Mouse (Mus musculus): ENCODE measurements around the gene Slc7a3. TPM values are rescaled to one million over a fixed set of nuclear protein-coding genes. Genes with fewer than 3 reads are reported as not detected.
"Not testable (repeated sequence)": the region's sequence is repeated elsewhere in the genome, so short reads cannot be mapped to it uniquely, and the experiment has no call there.

The Slc7a3 gene
- total RNA-seq (2015) = 0.27 TPM in 1 of 2 replicates, not detected in the other
- total RNA-seq (2017) = 0.41 TPM in 1 of 2 replicates, not detected in the other

DNA sequence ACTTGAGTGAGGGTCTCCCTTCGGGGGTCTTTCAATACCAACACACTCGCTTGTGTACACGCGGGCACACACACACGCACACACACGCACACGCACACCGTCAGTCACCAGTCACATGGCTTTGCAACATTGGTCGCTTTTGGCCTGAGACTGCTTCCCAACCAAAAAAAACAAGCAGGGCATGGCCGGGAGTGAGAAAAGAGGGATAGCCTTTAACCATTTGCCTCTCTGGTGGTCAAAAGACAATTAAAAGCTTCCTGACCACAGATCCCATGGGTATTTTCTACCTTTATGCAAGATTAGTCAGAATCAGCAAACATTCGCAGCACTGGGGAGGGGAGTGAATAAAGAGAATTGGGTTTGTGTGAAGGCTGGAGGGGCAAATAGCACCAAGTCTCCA, at the start of gene Slc7a3:
Gene Slc7a3, minus strand, starts transcription at position 101 of the 400 bp plus-strand sequence.
- ATAC-seq (replicated peaks; ENCODE audit: poor library complexity) = no peak

- ATAC-seq (replicated peaks; ENCODE audit: poor library complexity) = peak; percentile 93
Measured at GRCm38 (mm10) chrX:101131992-101132791, 46.4 kb upstream of the Slc7a3 start.

DNA sequence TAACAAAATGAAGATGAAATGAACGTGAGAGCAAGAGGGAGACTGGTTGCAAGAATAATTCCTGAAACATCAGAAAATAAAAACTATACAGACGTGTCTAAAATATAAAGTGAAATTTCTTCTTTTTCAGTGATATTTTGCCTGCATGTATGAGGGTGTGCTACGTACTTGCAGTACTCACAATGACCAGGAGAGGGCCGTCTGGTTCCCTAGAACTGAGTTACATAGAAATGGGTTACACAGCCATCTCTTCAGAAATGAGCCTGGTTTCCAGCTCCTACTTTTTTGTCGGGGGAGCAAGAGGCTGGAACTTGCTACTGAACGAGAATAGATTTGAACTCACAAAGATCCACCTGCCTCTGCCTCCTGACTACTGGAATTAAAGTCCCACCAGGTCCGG, 45.2 kb upstream of the Slc7a3 start:
- ATAC-seq (replicated peaks; ENCODE audit: poor library complexity) = peak; percentile 63

- ATAC-seq (replicated peaks; ENCODE audit: poor library complexity) = no peak
Measured at GRCm38 (mm10) chrX:101128559-101128958, 42.7 kb upstream of the Slc7a3 start.

DNA sequence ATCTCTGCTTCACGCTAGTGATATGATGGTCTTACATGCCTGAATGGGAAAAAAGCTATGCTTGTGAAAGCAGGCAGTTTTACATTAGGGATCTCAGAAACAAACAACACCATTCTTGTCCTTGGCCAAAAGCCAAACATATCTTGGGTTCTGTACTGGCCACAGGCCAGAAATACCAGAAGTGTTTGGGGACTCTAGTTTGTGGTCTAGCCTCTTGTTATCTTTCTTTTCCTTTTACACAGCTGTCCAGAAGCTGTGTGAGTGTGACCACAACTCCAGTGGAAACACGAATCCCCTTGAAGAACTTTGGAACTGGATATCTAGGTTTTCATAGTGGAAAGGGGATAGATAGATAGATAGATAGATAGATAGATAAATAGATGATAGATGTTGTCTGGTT, 41.2 kb upstream of the Slc7a3 start:
- ATAC-seq (replicated peaks; ENCODE audit: poor library complexity) = peak; percentile 81

DNA sequence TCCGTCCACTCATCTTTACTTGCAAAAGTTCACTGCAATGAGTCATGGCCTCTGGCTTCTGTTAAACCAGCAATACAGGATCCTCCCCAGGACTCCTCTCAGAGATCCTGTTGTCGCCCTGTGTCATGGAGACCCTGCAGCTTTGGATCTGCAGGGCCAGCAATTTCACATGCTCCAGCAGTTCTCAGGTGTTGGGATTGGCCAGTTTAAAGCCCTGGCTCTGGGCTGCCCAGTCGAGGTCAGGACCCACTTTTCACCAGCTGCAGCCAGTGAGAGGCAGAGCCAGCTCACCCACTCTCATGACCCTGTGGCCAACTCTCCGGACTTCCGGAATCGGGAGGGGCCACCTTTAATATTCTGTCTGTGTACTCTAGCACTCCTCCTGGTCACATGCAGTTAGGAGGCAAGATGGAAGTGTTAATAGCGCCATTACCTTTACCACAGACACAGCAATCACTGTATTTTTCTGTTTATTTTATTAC, 40.7 kb upstream of the Slc7a3 start:
- ATAC-seq (replicated peaks; ENCODE audit: poor library complexity) = peak; percentile 51

GRCm38 (mm10) chrX:101120546-101120945, 34.7 kb upstream of the Slc7a3 start:
- no peak for ATAC-seq (replicated peaks; ENCODE audit: poor library complexity)

DNA sequence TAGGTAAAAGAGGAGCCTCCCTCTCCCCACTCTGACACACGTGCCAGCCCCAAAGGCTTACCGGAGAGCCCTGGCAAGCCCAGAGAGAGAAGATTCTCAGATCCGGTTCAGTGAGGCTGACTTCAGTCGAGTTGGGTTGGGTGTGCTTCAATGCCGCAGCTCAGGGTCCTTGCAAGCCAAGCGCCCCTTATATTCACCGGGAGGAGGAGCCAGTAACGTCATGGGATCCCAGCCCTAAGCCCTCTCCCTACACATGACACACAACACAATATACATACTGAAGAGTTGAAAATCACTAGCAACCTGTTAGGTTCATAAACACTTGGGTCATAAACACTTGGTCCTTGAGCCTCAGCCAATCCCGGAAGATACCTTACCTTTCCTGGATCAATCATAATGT, 609 bp downstream of the Slc7a3 start:
- not testable (repeated sequence) for ATAC-seq (replicated peaks; ENCODE audit: poor library complexity)

DNA sequence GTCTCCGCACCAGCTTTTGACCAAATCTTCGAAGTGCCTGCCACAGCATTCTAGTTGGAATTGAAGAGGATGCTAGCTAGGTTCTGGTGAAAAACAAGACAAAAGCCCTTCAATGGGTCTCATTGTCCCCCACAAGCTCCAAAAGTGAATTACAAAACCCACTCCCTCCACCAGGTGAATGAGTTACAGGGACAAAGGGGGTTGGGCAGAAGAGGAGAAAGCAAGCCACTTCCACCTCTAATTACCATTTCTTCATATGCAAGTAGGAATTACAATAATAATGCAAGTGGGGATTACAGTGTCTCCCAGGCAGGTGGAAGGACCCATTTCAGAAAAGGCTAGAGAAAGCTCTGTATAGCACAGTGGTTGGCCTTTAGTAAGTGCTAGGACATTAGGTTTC, 1.6 kb downstream of the Slc7a3 start:
- no peak for ATAC-seq (replicated peaks; ENCODE audit: poor library complexity)

DNA sequence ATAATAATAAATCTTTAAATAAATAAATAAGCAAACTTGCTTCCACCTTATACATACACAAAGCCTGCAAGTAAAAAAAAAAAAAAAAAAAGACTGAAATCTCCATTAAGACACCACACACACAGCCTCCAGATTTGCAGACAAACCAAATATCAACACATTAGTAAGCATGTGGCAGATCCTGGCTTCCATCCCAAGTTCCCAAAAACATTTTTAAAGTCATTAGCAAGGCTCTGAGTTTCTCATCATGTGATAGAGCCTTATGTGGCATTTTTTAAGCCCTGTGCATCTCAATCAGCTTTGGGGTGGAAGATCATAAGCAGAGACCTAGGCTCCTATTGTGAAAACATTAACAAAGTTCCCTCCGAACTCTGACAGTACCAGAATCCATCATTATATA, 20.6 kb downstream of the Slc7a3 start:
- ATAC-seq (replicated peaks; ENCODE audit: poor library complexity) = no peak

DNA sequence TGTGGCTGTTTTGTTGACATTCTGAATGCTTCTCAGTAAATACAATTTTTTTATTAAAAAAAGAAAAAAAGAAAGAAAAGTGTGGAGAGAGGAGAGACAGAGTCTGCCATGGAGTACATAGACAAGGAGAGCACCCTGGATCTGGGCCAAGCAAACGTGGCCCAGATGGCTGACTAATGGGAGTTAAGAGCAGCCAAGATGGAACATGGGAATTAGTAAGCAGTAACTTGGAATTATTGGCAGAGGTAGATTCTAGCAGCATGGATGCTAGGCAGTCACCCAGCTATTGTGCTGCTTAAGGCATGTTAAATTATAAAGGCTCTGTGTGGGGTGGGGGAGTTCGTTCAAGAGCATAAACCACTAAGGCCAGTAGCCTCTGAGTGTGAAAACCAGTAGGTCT, 22.3 kb downstream of the Slc7a3 start:
- no peak for ATAC-seq (replicated peaks; ENCODE audit: poor library complexity)

DNA sequence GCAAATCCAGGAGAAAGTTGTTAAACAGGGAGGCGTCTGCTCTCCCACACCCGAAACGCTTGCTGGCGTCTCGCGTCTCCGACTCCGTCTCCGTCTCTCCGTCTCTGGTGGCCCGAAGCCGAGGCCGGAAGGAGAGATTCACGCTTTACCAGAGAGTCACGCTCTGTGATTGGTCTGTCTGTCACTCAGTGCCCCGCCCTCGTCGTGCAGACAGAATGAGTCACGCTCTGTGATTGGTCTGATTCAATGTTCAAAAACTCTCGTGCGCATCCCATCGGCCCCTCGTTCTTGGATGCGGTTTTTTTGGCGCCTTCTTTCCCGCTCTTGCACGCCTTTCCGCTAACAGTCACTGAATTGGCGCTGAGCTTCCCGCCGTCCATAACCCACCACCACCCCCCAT, 26.3 kb downstream of the Slc7a3 start, which contains the start of gene Tex11:
Gene Tex11, minus strand, starts transcription at position 127 of the 400 bp plus-strand sequence.
- no peak for ATAC-seq (replicated peaks; ENCODE audit: poor library complexity)

Other genes starting within 250 kb of the Slc7a3 start
- 0.05 and 0.12 TPM in 2 replicates for gene Tex11, start 26.4 kb downstream of the Slc7a3 start, total RNA-seq (2015)
- gene Tex11, start 26.4 kb downstream of the Slc7a3 start, total RNA-seq (2017) = 0.41 and 1.2 TPM in 2 replicates
- gene Snx12, start 136.5 kb upstream of the Slc7a3 start, total RNA-seq (2015) = 39.8 and 40.7 TPM in 2 replicates
- gene Snx12, start 136.5 kb upstream of the Slc7a3 start, total RNA-seq (2017) = 50.9 and 56.9 TPM in 2 replicates
- 5.8 and 6.0 TPM in 2 replicates for gene Foxo4, start 168.5 kb upstream of the Slc7a3 start, total RNA-seq (2015)
- gene Foxo4, start 168.5 kb upstream of the Slc7a3 start, total RNA-seq (2017) = 16.3 and 17.1 TPM in 2 replicates
- 1.0 TPM in 1 of 2 replicates, not detected in the other for gene Gm614, start 178.0 kb upstream of the Slc7a3 start, total RNA-seq (2015)
- gene Gm614, start 178.0 kb upstream of the Slc7a3 start, total RNA-seq (2017) = 0.91 TPM in 1 of 2 replicates, not detected in the other
- 33.6 and 40.5 TPM in 2 replicates for gene Il2rg, start 182.2 kb upstream of the Slc7a3 start, total RNA-seq (2015)
- gene Il2rg, start 182.2 kb upstream of the Slc7a3 start, total RNA-seq (2017) = 19.2 and 28.9 TPM in 2 replicates
- not detected in 2 replicates for gene Gm20489, start 183.0 kb upstream of the Slc7a3 start, total RNA-seq (2015)
- gene Gm20489, start 183.0 kb upstream of the Slc7a3 start, total RNA-seq (2017) = not detected in 2 replicates
- gene Med12, start 188.0 kb upstream of the Slc7a3 start, total RNA-seq (2015) = 54.0 and 64.0 TPM in 2 replicates
- gene Med12, start 188.0 kb upstream of the Slc7a3 start, total RNA-seq (2017) = 29.2 and 31.6 TPM in 2 replicates
- gene Nlgn3, start 213.1 kb upstream of the Slc7a3 start, total RNA-seq (2015) = not detected in 2 replicates
- gene Nlgn3, start 213.1 kb upstream of the Slc7a3 start, total RNA-seq (2017) = 0.24 TPM in 1 of 2 replicates, not detected in the other